Mouse (Mus musculus) hindbrain, postnatal 0 days (tissue): ENCODE measurements around the gene Dnm1. TPM values are rescaled to one million over a fixed set of nuclear protein-coding genes. Genes with fewer than 3 reads are reported as not detected.
A peak's percentile ranks its signal among the peaks of the same experiment; 100 is the strongest.

Experiments
- ATAC-seq: fragments of 200-750 bp; cut with Nextera tagmentation; 2 replicates; pipeline ENCODE4 v1.8.0; 2017; ENCODE audit warnings: mild to moderate bottlenecking, moderate TSS enrichment, moderate library complexity
- DNase-seq: peaks from one replicate; pipeline ENCODE4 v3.0.0-alpha.2; 2015; ENCODE audit warnings: low spot score
- H3K27ac ChIP-seq: fragments of 300-500 bp; sonication (generic); 2 replicates; pipeline ENCODE4 v1.5.1; 2014; ENCODE audit warnings: mild to moderate bottlenecking
- H3K27me3 ChIP-seq: fragments of 300-500 bp; sonication (generic); 2 replicates; pipeline ENCODE4 v1.6.1; 2014; ENCODE audit warnings: low read length, mixed read lengths; ENCODE audit not compliant: insufficient read depth
- H3K36me3 ChIP-seq: fragments of 300-500 bp; sonication (generic); 2 replicates; pipeline ENCODE4 v1.6.1; 2014; ENCODE audit warnings: low read length, mixed read lengths; ENCODE audit not compliant: insufficient read depth
- H3K4me1 ChIP-seq: fragments of 300-500 bp; sonication (generic); 2 replicates; pipeline ENCODE4 v1.6.1; 2014; ENCODE audit warnings: antibody characterized with exemption, low read length, mixed read lengths; ENCODE audit not compliant: insufficient read depth
- H3K4me2 ChIP-seq: fragments of 300-500 bp; sonication (generic); 2 replicates; pipeline ENCODE4 v1.6.1; 2014; ENCODE audit warnings: low read depth, mild to moderate bottlenecking, low read length, moderate library complexity, mixed read lengths
- H3K4me3 ChIP-seq: fragments of 300-500 bp; sonication (generic); 2 replicates; pipeline ENCODE4 v1.5.1; 2014; ENCODE audit warnings: low read length
- H3K9ac ChIP-seq: fragments of 300-500 bp; sonication (generic); replicated peaks from 2 replicates; pipeline ENCODE4 v1.6.1; 2014; ENCODE audit warnings: mild to moderate bottlenecking, low read length, moderate library complexity, mixed read lengths
- H3K9me3 ChIP-seq: fragments of 300-500 bp; sonication (generic); 2 replicates; pipeline ENCODE4 v1.6.1; 2016; ENCODE audit warnings: low read length, mixed read lengths
- CTCF ChIP-seq: IDR thresholded peaks from 2 replicates; pipeline ENCODE4 v1.5.1; 2016; ENCODE audit warnings: antibody characterized with exemption, control low read depth, low read depth
- WGBS: fragments of 180-500 bp; shearing (Covaris S2); extraction: QIAGEN DNeasy Blood & Tissue Kit; methylation state at CpG from one replicate; pipeline ENCODE4 v1.1.7; 2014; 5-methylcytosine and 5-hydroxymethylcytosine counted together
- polyA plus RNA-seq: library from polyadenylated mRNA; unstranded; fragments of >200 nt; fragmentation: Nextera tagmentation; extraction: Ambion mirVana; gene quantifications from 2 replicates; pipeline ENCODE4 v1.2.1, GENCODE M21; 2015
- total RNA-seq: library from RNA; depleted of rRNA; stranded (reverse); fragments of >200 nt; gene quantifications from 2 replicates; pipeline ENCODE4 v1.2.3, GENCODE M21; 2014

The Dnm1 gene
- total and polyA plus RNA-seq, 2 experiments from 2014 or later: 96.9 to 190 TPM

DNA sequence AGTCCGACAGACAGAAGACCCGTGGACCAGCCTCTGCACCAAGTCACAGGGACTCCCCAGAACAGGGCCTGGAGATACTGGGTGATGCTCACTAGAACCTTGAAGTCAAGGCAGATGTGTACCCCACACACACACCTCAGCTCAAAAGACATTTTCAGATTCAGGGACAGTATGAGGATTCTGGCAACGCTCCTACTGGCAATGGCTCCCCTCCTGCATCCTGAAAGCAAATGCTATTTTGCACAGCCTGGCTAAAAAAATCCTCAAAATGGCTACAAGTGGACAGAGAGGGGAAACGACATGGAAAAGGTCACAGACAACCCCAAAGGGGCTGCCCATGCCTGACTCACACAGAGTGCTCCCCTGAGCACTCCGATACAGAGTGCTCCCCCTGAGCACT is 21.0 kb downstream of the Dnm1 start:
- Histone ChIP-seq H3K4me3 (no peak overlapping the region), H3K36me3 (peaks cover 16% of the 10 kb centered on the region; the same call in 1 of the 2 replicates), H3K27me3 (no peaks in the 10 kb centered on the region), H3K4me2 (no peak overlapping the region), H3K9me3 (no peaks in the 10 kb centered on the region), H3K27ac (no peak overlapping the region), H3K4me1 (no peaks in the 10 kb centered on the region), H3K9ac (no peak overlapping the region)
- no peak for TF ChIP-seq CTCF
- WGBS: 82% methylated on average over 5 of the region's 5 CpGs
- DNase-seq (no peak), ATAC-seq (no peak)

DNA sequence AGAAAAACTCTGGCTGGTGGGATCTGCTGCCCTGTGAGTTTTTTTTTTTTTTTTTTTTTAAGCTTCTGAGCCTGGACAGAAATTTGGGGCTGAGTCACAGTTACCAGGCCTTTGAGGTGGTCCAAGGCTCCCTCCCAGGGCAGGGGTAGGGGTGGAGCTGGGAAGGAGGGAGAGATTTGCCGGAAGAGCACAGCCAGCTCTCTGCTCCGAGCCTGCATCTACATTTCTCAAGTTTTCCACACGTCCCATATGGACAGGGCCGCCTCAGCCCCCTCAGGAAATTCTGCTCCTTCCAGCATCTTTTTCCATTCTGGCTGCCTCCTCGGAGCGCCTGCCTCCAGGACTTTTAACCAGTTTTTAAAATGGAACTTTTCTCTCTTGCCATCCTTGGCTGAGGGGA is 23.6 kb downstream of the Dnm1 start:
- no peaks in the 10 kb centered on the region for H3K9me3 ChIP-seq
- no peak overlapping the region for H3K9ac ChIP-seq
- 44% methylated on average over 6 of the region's 6 CpGs for WGBS
- 0 out of 2 replicates have a peak, but pooled peaks cover 11% of the 10 kb centered on the region for H3K36me3 ChIP-seq
- TF ChIP-seq CTCF: no peak
- ATAC-seq (no peak), DNase-seq (no peak)
- no peak overlapping the region for H3K4me3 ChIP-seq
- H3K27ac ChIP-seq: no peak overlapping the region
- no peak overlapping the region for H3K4me2 ChIP-seq
- no peaks in the 10 kb centered on the region for H3K4me1 ChIP-seq
- no peaks in the 10 kb centered on the region for H3K27me3 ChIP-seq

DNA sequence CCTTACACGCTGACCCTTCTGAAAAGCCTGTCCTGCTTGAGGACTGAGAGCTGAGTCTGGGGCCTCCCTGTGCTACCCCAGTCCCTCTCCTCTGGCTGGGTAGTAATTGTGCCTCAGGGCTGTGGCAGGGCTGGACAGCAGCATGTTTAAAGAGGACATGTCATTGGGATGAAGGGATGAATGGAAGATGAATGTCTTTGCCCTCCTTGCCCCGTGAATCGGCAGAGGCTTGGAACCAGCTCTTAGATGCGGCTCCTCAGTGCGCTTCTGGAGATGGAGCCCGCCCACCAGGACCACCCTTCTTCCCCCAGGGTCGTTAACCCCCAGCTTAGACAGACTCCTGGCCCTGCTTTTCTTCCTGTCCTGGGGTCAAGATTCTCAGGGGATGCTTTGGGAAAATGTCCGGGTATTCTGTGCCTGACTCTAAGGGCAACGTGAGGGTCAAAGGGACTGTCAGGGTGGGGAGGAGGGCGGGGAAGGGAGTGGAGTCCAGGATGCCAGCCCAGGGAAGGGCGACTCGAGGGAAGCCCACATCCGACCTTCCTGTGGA is 24.2 kb downstream of the Dnm1 start:
- Histone ChIP-seq H3K4me1 (no peaks in the 10 kb centered on the region), H3K27me3 (no peaks in the 10 kb centered on the region), H3K9ac (no peak overlapping the region), H3K27ac (no peak overlapping the region), H3K4me3 (no peak overlapping the region), H3K36me3 (0 out of 2 replicates have a peak, but pooled peaks cover 5% of the 10 kb centered on the region), H3K4me2 (no peak overlapping the region), H3K9me3 (no peaks in the 10 kb centered on the region)
- DNase-seq (no peak), ATAC-seq (no peak)
- TF ChIP-seq CTCF: no peak
- WGBS: 21% methylated on average over 13 of the region's 13 CpGs

DNA sequence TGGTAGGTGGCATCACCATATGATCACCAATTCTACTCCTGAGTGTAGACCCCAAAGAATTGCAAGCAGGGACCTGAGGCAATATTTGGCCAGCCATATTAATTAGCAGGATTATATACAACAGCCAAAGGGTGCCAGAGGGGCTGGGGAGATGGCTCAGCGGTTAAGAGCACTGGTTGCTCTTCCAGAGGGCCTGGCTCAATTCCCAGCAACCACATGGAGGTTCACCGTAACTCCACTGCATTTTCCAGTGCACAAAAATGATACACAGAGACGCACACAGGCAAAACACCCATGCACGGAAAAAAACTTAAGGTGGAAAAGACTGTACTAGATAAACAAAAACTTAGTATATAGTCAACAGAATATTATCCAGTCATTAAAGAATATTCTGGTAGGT is 25.9 kb downstream of the Dnm1 start:
- Histone ChIP-seq H3K4me3 (no peak overlapping the region), H3K9me3 (no peaks in the 10 kb centered on the region), H3K27ac (no peak overlapping the region), H3K4me1 (no peaks in the 10 kb centered on the region; the same call in 1 of the 2 replicates), H3K36me3 (0 out of 2 replicates have a peak, but pooled peaks cover 5% of the 10 kb centered on the region), H3K9ac (no peak overlapping the region), H3K4me2 (no peak overlapping the region), H3K27me3 (no peaks in the 10 kb centered on the region)
- ATAC-seq: no peak
- no peak for DNase-seq
- 57% methylated on average over 4 of the region's 4 CpGs for WGBS
- no peak for TF ChIP-seq CTCF

DNA sequence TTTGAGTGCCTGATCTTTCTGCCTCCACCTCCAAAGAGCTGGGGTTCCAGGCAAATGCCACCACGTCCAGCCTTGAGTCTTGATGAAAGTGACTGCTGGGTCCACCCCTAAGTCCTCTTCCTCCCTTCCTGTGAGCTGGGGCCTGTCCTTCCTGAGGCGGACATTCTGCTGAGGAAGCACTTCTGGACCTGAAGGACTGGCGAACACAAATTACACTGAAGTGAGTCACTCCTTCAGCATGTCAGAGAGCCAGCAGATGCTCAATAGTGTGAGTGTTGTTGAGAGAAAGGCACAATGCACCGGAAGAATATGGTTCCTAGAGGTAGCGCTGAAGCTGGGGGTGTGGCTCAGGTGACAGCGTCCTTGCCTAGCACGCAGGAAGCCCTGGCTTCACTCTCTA is 27.8 kb downstream of the Dnm1 start:
- Histone ChIP-seq H3K36me3 (no peaks in the 10 kb centered on the region), H3K27me3 (no peaks in the 10 kb centered on the region), H3K4me3 (no peak overlapping the region), H3K27ac (no peak overlapping the region), H3K4me1 (no peaks in the 10 kb centered on the region; the same call in 1 of the 2 replicates), H3K9ac (no peak overlapping the region), H3K9me3 (no peaks in the 10 kb centered on the region), H3K4me2 (no peak overlapping the region)
- ATAC-seq (no peak), DNase-seq (no peak)
- no peak for TF ChIP-seq CTCF
- WGBS: 72% methylated on average over 7 of the region's 7 CpGs

DNA sequence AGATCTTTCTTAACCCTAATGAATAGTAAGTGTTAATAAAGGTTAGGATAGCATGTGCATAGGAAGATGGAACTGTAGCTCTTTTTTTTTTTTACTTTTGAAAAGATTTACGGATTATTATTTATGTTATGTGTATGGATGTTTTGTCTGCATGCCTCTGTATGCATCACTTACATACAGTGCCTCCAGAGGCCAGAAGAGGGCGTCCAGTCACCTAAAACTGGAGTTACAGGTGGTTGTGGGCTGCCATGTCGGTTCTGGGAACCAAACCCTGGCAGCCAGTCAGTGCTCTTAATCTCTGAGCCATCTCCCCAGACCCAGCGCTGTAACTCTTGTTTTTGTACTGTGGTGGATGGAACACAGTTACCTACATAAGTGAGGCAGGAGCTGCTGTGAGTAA is 28.8 kb downstream of the Dnm1 start:
- no peaks in the 10 kb centered on the region for H3K36me3 ChIP-seq
- WGBS: 47% methylated on average over 4 of the region's 4 CpGs
- DNase-seq: no peak
- TF ChIP-seq CTCF: peak; percentile 39; the same call in 1 of the 2 replicates
- H3K4me3 ChIP-seq: no peak overlapping the region
- no peak overlapping the region for H3K9ac ChIP-seq
- no peaks in the 10 kb centered on the region; the same call in 1 of the 2 replicates for H3K4me1 ChIP-seq
- no peaks in the 10 kb centered on the region for H3K9me3 ChIP-seq
- H3K27me3 ChIP-seq: no peaks in the 10 kb centered on the region
- no peak for ATAC-seq
- no peak overlapping the region for H3K4me2 ChIP-seq
- H3K27ac ChIP-seq: no peak overlapping the region
